ENCODE assay signal across 10 mouse cellular contexts in genomic region chr10:40638276-40638675, GRCm38 (mm10). TPM values are rescaled to one million over a fixed set of nuclear protein-coding genes. Genes with fewer than 3 reads are reported as not detected.
DNase-seq lines count a peak whose midpoint lies in the region; ATAC-seq lines count a peak whose summit lies in the region.
"Had no signal": no experiment of that assay in that cellular context is flagged by ENCODE, and none has a peak within 500 bp of the region (broad histone marks: within the 10 kb centered on the region; RNA-seq: fewer than 3 reads in every experiment).

No protein-coding gene starts in this region.

- H3K9ac ChIP-seq in heart, embryonic 11.5 days (ENCODE audit: low read depth, low read length), result no peak overlapping the region
- H3K9ac ChIP-seq: liver, embryonic 14.5 days had no signal

- H3K4me1 ChIP-seq in heart, embryonic 11.5 days (ENCODE audit: control insufficient read depth, insufficient read depth, low read length), result peaks cover 7% of the 10 kb centered on the region

- DNase-seq in heart, adult 18-20 months, result peak; percentile 36
- DNase-seq in brain, adult 2 months (ENCODE audit: low read depth, low spot score), result peak; percentile 96
- DNase-seq in frontal cortex, postnatal 14 days (ENCODE audit: low spot score in 2 of 2), result peak; percentile 58 to 73
- peak; percentile 75 to 90 for DNase-seq in left cerebral cortex, adult 9 months (ENCODE audit: low spot score in 2 of 2)
- DNase-seq in telencephalon, adult 2 months (ENCODE audit: low read depth, low spot score), result peak; percentile 90
- DNase-seq in yolk sac, embryonic 10.5 days (ENCODE audit: low spot score), result no peak

- no peak overlapping the region for H3K4me2 ChIP-seq in heart, embryonic 11.5 days

- H3K27me3 ChIP-seq in heart, embryonic 11.5 days (ENCODE audit: control insufficient read depth, insufficient read depth, low read length), result no peaks in the 10 kb centered on the region

- H3K4me3 ChIP-seq in heart, embryonic 11.5 days (ENCODE audit: low read depth, low read length), result no peak overlapping the region

- H3K9me3 ChIP-seq in heart, embryonic 11.5 days (replicated peaks; ENCODE audit: control insufficient read depth, low read length), result no peaks in the 10 kb centered on the region

- WGBS in heart, embryonic 11.5 days (ENCODE audit: insufficient replicate concordance), result 58% methylated on average over 7 of the region's 7 CpGs

- H3K27ac ChIP-seq in heart, embryonic 11.5 days (ENCODE audit: low read depth, low read length), result no peak overlapping the region
- H3K27ac ChIP-seq: liver, embryonic 14.5 days had no signal

- no peak for ATAC-seq in heart, embryonic 11.5 days (replicated peaks; ENCODE audit: insufficient number of reproducible peaks, low FRiP score, low TSS enrichment)
- ATAC-seq in megakaryocyte, adult 5-6 weeks (ENCODE audit: poor library complexity, severe bottlenecking), result no peak

- no peaks in the 10 kb centered on the region for H3K36me3 ChIP-seq in heart, embryonic 11.5 days (ENCODE audit: control insufficient read depth, insufficient read depth, low read length)

RNA-seq across cellular contexts. Expression of gene Ddo, which starts 8.5 kb away (rescaled TPM):
- total RNA-seq in heart, adult 18-20 months (2021), result 10 to 100 TPM; 27.7 to 36.2 TPM
- polyA plus RNA-seq in heart, embryonic 11.5 days (2014; fragmentation: Nextera tagmentation; extraction: Ambion mirVana), result 5.3 and 6.0 TPM in 2 replicates
- total RNA-seq in megakaryocyte, adult 5-6 weeks (2015), result not detected in 2 replicates
- not detected in 2 replicates for total RNA-seq in megakaryocyte, adult 5-6 weeks (2017)
- total RNA-seq: common myeloid progenitor, adult 5-6 weeks had no signal

RNA-seq across cellular contexts. Expression of gene Mettl24, which starts 44.8 kb away (rescaled TPM):
- 1 to 10 TPM; 1.3 to 1.6 TPM for total RNA-seq in heart, adult 18-20 months (2021)
- polyA plus RNA-seq in heart, embryonic 11.5 days (2014; fragmentation: Nextera tagmentation; extraction: Ambion mirVana), result 2.0 and 2.5 TPM in 2 replicates
- total RNA-seq in megakaryocyte, adult 5-6 weeks (2015), result not detected in 2 replicates
- not detected in 2 replicates for total RNA-seq in megakaryocyte, adult 5-6 weeks (2017)
- total RNA-seq: common myeloid progenitor, adult 5-6 weeks had no signal

Comparison
In these comparisons a context has a peak if more than half of its experiments do, and no peak if none do; other contexts are left out.
1. RNA of gene Ddo, which starts 8.5 kb away (total RNA-seq): 27.7 to 36.2 TPM in heart, adult 18-20 months; not detected in megakaryocyte, adult 5-6 weeks; every median in the first group is over 10 times any median in the second.